Mouse (Mus musculus) spleen, adult 2 months (tissue): ENCODE measurements at regions not wholly inside any gene's neighbourhood (a gene's known extent, or its start where the extent isn't known, plus 50 kb on each side); places are given as distances from the start of the nearest gene placed in this dataset.

ENCODE experiments used
- CTCF ChIP-seq: fragments of 200-500 bp; IDR thresholded peaks from 2 replicates; pipeline ENCODE4 v1.5.1; 2011; ENCODE audit warnings: mild to moderate bottlenecking, inconsistent platforms; ENCODE audit not compliant: insufficient read depth, insufficient read length, insufficient replicate concordance; ENCODE audit errors: extremely low read depth
- POLR2A ChIP-seq: fragments of 200-500 bp; IDR thresholded peaks from 2 replicates; pipeline ENCODE4 v1.6.1; 2011; ENCODE audit warnings: low read depth, low read length, inconsistent platforms

DNA sequence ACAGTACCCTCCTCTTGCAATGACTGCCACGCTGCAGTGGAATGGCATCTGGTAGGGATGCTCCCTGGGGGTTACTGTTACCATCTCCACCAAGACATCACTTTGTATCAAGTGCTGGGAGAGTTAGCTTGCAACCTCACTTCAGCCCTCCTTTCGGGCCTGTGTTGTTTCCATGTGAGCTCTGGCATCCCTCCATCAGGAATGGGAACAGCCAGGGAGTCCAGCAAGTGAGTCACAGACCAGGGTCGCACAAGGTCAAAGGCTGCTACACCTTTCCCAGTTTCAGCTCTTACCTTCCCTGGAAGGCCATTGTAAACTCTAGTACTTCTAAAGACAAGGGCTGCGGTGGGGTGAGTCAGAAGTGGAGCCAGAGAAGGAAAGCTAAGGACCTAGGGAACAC lies 302.3 kb upstream of the Klf3 start:
- TF ChIP-seq POLR2A (no peak), CTCF (no peak)
